Mouse (Mus musculus): ENCODE data around the gene Mdfic.

Mdfic gene

DNA sequence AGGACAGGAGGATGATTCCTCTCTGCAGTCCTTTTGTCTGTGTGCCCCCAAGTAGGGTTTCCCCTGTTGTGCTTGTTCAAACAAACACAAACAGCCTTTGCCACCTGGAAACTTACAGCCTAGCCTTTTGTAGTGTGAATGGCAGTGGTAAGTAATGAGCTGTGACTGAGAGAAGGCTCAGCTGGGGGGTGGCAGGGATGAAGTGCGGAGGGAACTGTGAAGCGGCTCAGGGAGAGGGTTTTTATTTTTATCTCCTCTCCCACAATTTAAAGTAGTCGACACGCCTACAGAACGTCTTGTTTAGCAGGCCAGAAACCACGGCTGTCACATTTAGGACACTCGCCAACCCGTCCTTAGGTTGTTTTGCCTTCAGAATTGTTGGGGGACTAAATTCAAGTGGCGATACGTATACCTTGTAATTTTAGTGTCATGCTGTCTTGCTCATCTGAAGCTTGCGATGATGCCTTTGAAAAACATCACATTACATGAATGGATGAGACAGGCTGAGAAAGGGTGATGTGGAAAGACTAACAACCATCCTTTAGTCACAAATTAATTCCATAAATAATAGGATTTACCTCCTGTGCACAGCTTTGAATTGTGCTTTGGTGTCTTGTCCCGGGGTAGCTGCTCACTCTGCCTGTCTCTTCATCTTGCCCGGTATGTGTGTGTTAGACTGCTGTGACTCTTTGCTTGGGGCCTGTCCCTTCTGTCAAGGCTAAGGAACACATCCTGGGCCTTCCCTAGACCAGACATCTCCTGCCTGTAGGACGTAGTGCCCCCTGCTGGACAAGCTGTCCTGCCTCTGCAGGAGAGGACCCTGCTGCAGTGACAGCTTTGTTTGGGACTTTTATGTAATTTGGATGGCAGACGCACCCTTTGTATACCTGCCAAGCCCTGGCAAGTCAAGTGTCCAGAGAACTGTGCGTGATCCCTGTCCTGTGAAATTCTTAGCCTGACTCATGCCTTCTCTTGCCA is 69.4 kb downstream of the Mdfic start:
- peak in 1 of 2 experiments; percentile 33 for DNase-seq (ENCODE audit: low read depth in 1 of 2, low spot score in 2 of 2)

- DNase-seq (ENCODE audit: low read depth in 1 of 2, low spot score in 2 of 2): no peak
These were observed 72.5 kb downstream of the Mdfic start for GRCm38 (mm10) chr6:15792680-15793601.

- no peak for DNase-seq (ENCODE audit: low read depth in 1 of 2, low spot score in 2 of 2)
These were observed 73.3 kb downstream of the Mdfic start for GRCm38 (mm10) chr6:15793602-15794345.

GRCm38 (mm10) chr6:15794801-15795200 is 74.3 kb downstream of the Mdfic start:
- DNase-seq (ENCODE audit: low read depth in 1 of 2, low spot score in 2 of 2): no peak

DNA sequence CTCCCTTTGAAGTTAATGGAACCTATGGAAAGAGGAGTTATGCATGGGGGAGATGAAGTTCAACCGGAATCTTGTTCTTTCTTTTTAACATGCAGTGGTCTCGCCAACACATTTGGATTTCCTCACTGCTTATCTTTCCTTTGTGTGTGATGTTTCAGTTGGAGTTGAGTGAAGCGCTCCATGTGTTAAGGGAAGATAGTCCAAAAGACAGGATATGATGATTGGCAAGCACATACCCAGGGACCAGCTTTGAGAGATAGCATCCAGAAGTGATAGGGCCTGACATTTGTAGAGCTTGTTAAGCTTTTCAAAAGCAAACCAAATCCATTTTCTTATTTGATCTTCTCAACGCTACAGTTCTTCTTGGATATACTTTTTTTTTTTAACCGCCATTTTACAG is 86.9 kb downstream of the Mdfic start:
- no peak for DNase-seq (ENCODE audit: low read depth in 1 of 2, low spot score in 2 of 2)

- DNase-seq (ENCODE audit: low read depth in 1 of 2, low spot score in 2 of 2): no peak
These were observed 104.8 kb downstream of the Mdfic start for GRCm38 (mm10) chr6:15825236-15825635.

- no peak for DNase-seq (ENCODE audit: low read depth in 1 of 2, low spot score in 2 of 2)
These were observed 109.4 kb downstream of the Mdfic start for GRCm38 (mm10) chr6:15829812-15830211.

- DNase-seq (ENCODE audit: low read depth in 1 of 2, low spot score in 2 of 2): no peak
These were observed 110.2 kb downstream of the Mdfic start for GRCm38 (mm10) chr6:15830651-15831050.

DNA sequence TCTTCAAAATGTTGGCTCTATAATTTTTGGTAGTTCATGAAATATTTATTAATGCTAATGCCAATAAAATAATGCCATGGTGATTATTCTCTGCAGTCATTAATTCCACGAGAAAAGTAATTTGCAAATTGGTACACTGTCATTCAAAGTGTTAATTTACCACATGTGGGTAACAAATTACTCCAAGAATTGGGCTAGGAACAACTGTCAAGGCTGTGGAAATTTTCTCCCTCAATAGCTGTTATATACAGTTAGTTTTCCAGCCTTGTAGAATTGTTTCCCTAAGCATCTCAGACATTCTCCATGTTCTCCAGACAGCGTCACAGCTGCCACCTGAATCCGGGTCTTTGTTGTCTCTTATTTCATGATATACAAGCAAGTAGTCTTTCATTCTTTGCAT is 117.2 kb downstream of the Mdfic start:
- no peak for DNase-seq (ENCODE audit: low read depth in 1 of 2, low spot score in 2 of 2)

GRCm38 (mm10) chr6:15839831-15840230 is 119.4 kb downstream of the Mdfic start:
- DNase-seq (ENCODE audit: low read depth in 1 of 2, low spot score in 2 of 2): no peak

- DNase-seq (ENCODE audit: low read depth in 1 of 2, low spot score in 2 of 2): no peak
These were observed 120.0 kb downstream of the Mdfic start for GRCm38 (mm10) chr6:15840429-15840828.

GRCm38 (mm10) chr6:15841476-15842209 is 121.2 kb downstream of the Mdfic start:
- peak; percentile 2 to 12 for DNase-seq (ENCODE audit: low read depth in 1 of 2, low spot score in 2 of 2)

- no peak for DNase-seq (ENCODE audit: low read depth in 1 of 2, low spot score in 2 of 2)
These were observed 122.8 kb downstream of the Mdfic start for GRCm38 (mm10) chr6:15843295-15843694.

GRCm38 (mm10) chr6:15845711-15846342 is 125.4 kb downstream of the Mdfic start:
- peak in 1 of 2 experiments; percentile 23 for DNase-seq (ENCODE audit: low read depth in 1 of 2, low spot score in 2 of 2)
